Mouse (Mus musculus): ENCODE measurements around the gene Hoxd13. TPM values are rescaled to one million over a fixed set of nuclear protein-coding genes. Genes with fewer than 3 reads are reported as not detected.

Hoxd13 gene
- polyA plus RNA-seq, 1 experiment, result 0.04 TPM

DNA sequence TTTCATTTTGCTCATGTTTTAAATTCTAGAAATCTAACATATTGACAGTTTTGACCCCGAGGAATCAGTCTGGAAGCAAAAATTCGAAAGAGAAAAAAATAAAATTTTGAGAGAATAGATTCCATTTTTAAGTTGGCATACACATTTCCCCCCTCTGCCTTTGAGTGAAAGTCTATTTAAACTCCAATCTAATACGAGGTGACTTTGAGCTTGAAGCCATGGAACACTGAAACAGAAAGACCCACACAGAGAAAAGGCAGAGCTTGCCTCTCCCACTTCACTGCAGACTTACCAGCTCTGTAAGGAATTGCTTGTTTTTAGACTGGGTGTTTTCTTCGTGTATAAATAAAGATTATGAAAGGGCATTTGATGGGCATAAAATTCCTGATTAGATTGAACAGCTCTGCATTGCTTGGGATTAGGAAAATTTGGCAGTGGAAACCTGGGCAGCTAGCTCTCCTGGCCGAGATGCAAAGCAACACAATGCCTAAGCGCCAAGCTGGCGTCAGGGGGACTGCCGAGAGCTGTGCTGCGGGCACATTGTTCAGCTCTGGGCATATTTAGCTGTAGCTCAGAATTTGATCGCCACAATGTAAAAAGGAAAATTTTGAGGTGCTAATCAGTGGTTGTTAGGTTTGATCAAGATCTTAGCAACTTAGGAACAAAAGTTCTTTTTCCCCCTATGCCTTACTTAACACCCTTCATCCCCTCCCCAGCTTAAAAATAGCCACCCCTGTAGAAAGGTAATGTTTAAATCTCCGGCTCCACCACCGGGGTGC is 20.9 kb downstream of the Hoxd13 start:
- Histone ChIP-seq H3K27me3 (ENCODE audit: control insufficient read depth, insufficient read depth, low read length) (peaks cover 34% of the 10 kb centered on the region), H3K4me3 (ENCODE audit: control insufficient read depth, insufficient read depth, low read length) (no peak overlapping the region), H3K36me3 (ENCODE audit: control insufficient read depth, insufficient read depth, low read length) (no peaks in the 10 kb centered on the region), H3K4me1 (replicated peaks; ENCODE audit: control insufficient read depth, insufficient read depth, low read length) (no peaks in the 10 kb centered on the region), H3K27ac (ENCODE audit: control insufficient read depth, insufficient read depth, low read length) (no peak overlapping the region)
- no peak for DNase-seq
- TF ChIP-seq POLR2A (IDR thresholded peaks at IDR 0.05; ENCODE audit: control insufficient read depth, extremely low read depth, insufficient read depth, low read length, poor library complexity), result no peak
- TF ChIP-seq CTCF (IDR thresholded peaks at IDR 0.05; ENCODE audit: borderline replicate concordance, control insufficient read depth, extremely low read depth, insufficient read depth, low read length, poor library complexity), result no peak
- 8% methylated on average over 12 of the region's 12 CpGs for WGBS

DNA sequence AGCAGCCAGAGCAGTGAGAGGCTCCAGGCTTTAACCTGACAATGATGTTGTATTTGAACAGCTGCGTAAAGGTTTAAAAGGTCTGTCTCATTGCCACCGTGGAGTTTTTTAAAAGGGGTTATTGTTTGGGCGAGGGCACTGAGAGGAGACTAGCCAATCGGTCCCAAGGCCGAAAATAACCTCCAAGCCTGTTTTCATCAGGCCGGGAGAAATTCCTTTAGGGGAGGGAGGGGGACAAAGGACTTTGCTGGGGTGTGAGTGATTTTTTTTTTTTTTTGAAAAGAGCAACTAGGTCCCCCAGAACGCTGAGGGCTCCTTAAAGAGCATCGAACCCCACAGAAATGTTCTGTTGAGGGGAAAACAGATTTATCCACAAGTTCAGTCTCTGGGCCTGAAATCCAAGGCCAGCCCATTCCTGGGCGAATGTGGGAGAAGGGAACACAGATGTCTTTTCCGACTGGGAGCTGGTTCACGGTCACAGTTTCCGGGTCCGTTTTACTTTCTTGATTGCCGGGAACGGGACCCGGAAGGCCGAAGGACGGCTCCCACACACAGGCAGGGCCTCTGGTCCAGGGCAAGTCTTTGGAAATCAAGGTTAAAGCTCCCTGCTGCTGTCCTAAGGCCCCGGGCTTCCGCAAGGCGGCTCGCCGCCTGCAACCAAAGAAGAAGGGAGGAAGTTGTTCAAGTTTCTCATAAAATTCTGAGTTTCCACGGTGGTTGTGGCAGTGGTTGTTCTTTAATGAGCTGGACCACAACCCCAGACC is 21.6 kb downstream of the Hoxd13 start:
- 3% methylated on average over 24 of the region's 24 CpGs for WGBS
- TF ChIP-seq CTCF (IDR thresholded peaks at IDR 0.05; ENCODE audit: borderline replicate concordance, control insufficient read depth, extremely low read depth, insufficient read depth, low read length, poor library complexity) (no peak), POLR2A (IDR thresholded peaks at IDR 0.05; ENCODE audit: control insufficient read depth, extremely low read depth, insufficient read depth, low read length, poor library complexity) (no peak)
- Histone ChIP-seq H3K4me1 (replicated peaks; ENCODE audit: control insufficient read depth, insufficient read depth, low read length) (no peaks in the 10 kb centered on the region), H3K27ac (ENCODE audit: control insufficient read depth, insufficient read depth, low read length) (no peak overlapping the region), H3K36me3 (ENCODE audit: control insufficient read depth, insufficient read depth, low read length) (no peaks in the 10 kb centered on the region), H3K27me3 (ENCODE audit: control insufficient read depth, insufficient read depth, low read length) (peaks cover 37% of the 10 kb centered on the region), H3K4me3 (ENCODE audit: control insufficient read depth, insufficient read depth, low read length) (no peak overlapping the region)
- no peak for DNase-seq

DNA sequence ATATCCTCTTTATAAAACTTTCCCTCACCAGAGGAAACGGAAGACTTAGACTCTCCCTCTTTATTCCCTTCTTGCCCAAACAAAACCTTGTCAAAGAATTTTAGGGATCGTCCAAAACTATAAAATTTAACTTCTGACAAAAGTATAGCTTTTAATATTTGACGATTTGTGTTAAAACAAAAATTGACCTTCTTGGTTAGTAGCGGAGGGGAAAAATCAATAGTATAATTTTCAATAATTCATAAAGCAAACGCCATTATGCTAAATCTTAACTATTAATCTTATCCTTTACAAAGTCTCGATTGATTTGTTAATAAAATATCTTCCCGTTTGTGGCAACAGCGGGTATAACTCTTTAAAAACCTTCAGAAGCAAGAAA is 22.2 kb downstream of the Hoxd13 start:
- Histone ChIP-seq H3K4me3 (ENCODE audit: control insufficient read depth, insufficient read depth, low read length) (no peak overlapping the region), H3K27me3 (ENCODE audit: control insufficient read depth, insufficient read depth, low read length) (peaks cover 39% of the 10 kb centered on the region), H3K4me1 (replicated peaks; ENCODE audit: control insufficient read depth, insufficient read depth, low read length) (no peaks in the 10 kb centered on the region), H3K27ac (ENCODE audit: control insufficient read depth, insufficient read depth, low read length) (no peak overlapping the region), H3K36me3 (ENCODE audit: control insufficient read depth, insufficient read depth, low read length) (no peaks in the 10 kb centered on the region)
- TF ChIP-seq CTCF (IDR thresholded peaks at IDR 0.05; ENCODE audit: borderline replicate concordance, control insufficient read depth, extremely low read depth, insufficient read depth, low read length, poor library complexity) (no peak), POLR2A (IDR thresholded peaks at IDR 0.05; ENCODE audit: control insufficient read depth, extremely low read depth, insufficient read depth, low read length, poor library complexity) (no peak)
- WGBS, result 10% methylated on average over 8 of the region's 8 CpGs
- no peak for DNase-seq

DNA sequence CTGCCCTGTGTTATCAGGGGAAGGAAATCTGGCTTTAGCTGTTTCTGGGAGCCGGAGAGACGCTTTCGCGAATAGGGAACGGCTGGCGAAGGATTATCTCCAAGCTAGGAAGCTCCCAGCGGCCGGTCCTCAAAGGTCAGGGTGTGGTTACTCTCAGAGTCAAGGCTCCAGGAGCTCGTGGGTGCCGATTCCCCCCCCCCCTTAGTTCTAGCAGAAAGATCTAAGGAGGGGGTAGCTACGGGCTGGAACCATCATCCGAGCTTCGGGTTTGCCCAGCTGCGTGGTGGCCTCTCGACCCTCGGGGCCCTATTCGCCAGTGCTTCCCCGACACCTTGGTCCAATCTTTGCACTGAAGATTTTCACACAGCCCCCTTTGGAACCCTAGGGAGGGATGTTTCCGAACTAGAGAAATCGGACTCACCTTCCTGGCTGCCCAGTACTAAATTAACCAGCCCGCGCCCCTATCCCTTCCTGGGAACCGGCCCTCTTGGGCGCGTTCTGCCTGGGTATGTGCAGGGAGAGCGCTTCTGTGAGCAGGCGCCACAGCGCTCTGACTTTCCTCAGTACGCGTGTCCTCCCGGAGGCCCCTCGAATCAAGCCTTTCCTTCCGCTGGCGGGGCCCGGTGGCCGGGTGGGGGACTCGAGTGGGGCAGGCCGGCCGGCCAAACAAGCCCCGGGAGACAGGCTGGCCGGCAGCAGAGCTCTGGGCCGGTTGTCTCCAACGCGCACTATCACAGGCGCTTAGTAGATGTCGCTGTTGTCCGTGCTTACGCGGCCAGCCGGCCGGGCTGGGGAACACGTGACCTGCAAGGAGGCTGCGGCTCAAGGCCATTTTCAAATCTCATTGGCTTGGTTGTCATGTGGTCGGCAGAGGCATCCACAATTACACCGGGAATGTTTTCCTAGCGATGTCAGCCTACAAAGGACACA is 23.2 kb downstream of the Hoxd13 start, which contains the start of gene Hoxd10:
Hoxd10 (plus strand) TSS at position 903 of the 930 bp plus-strand sequence.
- Histone ChIP-seq H3K36me3 (ENCODE audit: control insufficient read depth, insufficient read depth, low read length) (no peaks in the 10 kb centered on the region), H3K4me1 (replicated peaks; ENCODE audit: control insufficient read depth, insufficient read depth, low read length) (no peaks in the 10 kb centered on the region), H3K27me3 (ENCODE audit: control insufficient read depth, insufficient read depth, low read length) (peaks cover 40% of the 10 kb centered on the region), H3K4me3 (ENCODE audit: control insufficient read depth, insufficient read depth, low read length) (no peak within 1 kb of the TSS), H3K27ac (ENCODE audit: control insufficient read depth, insufficient read depth, low read length) (no peak within 1 kb of the TSS)
- TF ChIP-seq CTCF (IDR thresholded peaks at IDR 0.05; ENCODE audit: borderline replicate concordance, control insufficient read depth, extremely low read depth, insufficient read depth, low read length, poor library complexity) (no peak), POLR2A (IDR thresholded peaks at IDR 0.05; ENCODE audit: control insufficient read depth, extremely low read depth, insufficient read depth, low read length, poor library complexity) (no peak)
- no peak for DNase-seq
- WGBS, result 9% methylated on average over 56 of the region's 56 CpGs

DNA sequence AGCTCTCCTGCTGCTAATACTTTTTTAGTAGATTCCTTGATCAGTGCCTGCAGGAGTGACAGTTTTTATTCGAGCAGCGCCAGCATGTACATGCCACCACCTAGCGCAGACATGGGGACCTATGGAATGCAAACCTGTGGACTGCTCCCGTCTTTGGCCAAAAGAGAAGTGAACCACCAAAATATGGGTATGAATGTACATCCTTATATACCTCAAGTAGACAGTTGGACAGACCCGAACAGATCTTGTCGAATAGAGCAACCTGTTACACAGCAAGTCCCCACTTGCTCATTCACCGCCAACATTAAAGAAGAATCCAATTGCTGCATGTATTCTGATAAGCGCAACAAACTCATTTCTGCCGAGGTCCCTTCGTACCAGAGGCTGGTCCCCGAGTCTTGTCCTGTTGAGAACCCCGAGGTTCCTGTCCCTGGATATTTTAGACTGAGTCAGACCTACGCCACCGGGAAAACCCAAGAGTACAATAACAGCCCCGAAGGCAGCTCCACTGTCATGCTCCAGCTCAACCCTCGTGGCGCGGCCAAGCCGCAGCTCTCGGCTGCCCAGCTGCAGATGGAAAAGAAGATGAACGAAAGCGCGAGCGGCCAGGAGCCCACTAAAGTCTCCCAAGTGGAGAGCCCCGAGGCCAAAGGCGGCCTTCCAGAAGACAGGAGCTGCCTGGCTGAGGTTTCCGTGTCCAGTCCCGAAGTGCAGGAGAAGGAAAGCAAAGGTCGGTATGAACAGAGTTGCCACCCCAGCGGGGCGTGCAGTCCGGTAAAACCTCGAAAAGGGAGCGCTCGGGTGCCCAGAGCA is 24.1 kb downstream of the Hoxd13 start:
- no peak for DNase-seq
- Histone ChIP-seq H3K27ac (ENCODE audit: control insufficient read depth, insufficient read depth, low read length) (no peak overlapping the region), H3K4me1 (replicated peaks; ENCODE audit: control insufficient read depth, insufficient read depth, low read length) (no peaks in the 10 kb centered on the region), H3K27me3 (ENCODE audit: control insufficient read depth, insufficient read depth, low read length) (peaks cover 41% of the 10 kb centered on the region), H3K36me3 (ENCODE audit: control insufficient read depth, insufficient read depth, low read length) (no peaks in the 10 kb centered on the region), H3K4me3 (ENCODE audit: control insufficient read depth, insufficient read depth, low read length) (no peak overlapping the region)
- TF ChIP-seq POLR2A (IDR thresholded peaks at IDR 0.05; ENCODE audit: control insufficient read depth, extremely low read depth, insufficient read depth, low read length, poor library complexity), result no peak
- TF ChIP-seq CTCF (IDR thresholded peaks at IDR 0.05; ENCODE audit: borderline replicate concordance, control insufficient read depth, extremely low read depth, insufficient read depth, low read length, poor library complexity), result no peak
- WGBS, result 9% methylated on average over 35 of the region's 35 CpGs
